ENCODE assay signal across 10 mouse cellular contexts in genomic region chr4:124658412-124658851, GRCm38 (mm10). TPM values are rescaled to one million over a fixed set of nuclear protein-coding genes. Genes with fewer than 3 reads are reported as not detected.
A peak's percentile ranks its signal among the peaks of the same experiment; 100 is the strongest.
DNase-seq lines count a peak whose midpoint lies in the region; ATAC-seq and TF ChIP-seq lines count a peak whose summit lies in the region.
"Had no signal": no experiment of that assay in that cellular context is flagged by ENCODE, and none has a peak within 500 bp of the region (broad histone marks: within the 10 kb centered on the region; RNA-seq: fewer than 3 reads in every experiment).

No protein-coding gene starts in this region.

- H3K4me3 ChIP-seq in testis, adult 2 months (ENCODE audit: control insufficient read depth, low read depth, low read length), result peak overlapping the region; percentile 58; the same call in 1 of the 2 replicates
- H3K4me3 ChIP-seq in neural tube, embryonic 14.5 days (ENCODE audit: low read depth, low read length), result peak overlapping the region; percentile 46

- ATAC-seq in CD4-positive, CD25-positive, alpha-beta regulatory T cell, adult 4 months, result no peak
- ATAC-seq in neural tube, embryonic 14.5 days (ENCODE audit: low read depth), result no peak
- no peak for ATAC-seq in inflammation-experienced regulatory T-cells, adult 6 months
- ATAC-seq in activated CD4-positive, CD25-positive, alpha-beta regulatory T cell, adult 4 months, result no peak

- peak overlapping the region; percentile 87 for H3K4me2 ChIP-seq in neural tube, embryonic 14.5 days (ENCODE audit: low read depth, low read length)

- peak; percentile 17 for DNase-seq in CD4-positive, CD25-positive, alpha-beta regulatory T cell, adult 2 months (ENCODE audit: low read depth, low spot score)
- no peak for DNase-seq in testis, postnatal 10 days (ENCODE audit: low spot score)
- DNase-seq in kidney, postnatal 10 days, result peak; percentile 19

- no peak for TF ChIP-seq POLR2A in testis, adult 2 months (IDR thresholded peaks at IDR 0.05; ENCODE audit: control insufficient read depth, low read depth, low read length)

- H3K4me1 ChIP-seq in testis, adult 2 months (ENCODE audit: control insufficient read depth, insufficient read depth, low read length), result peaks cover 20% of the 10 kb centered on the region
- H3K4me1 ChIP-seq in neural tube, embryonic 14.5 days (ENCODE audit: control insufficient read depth, insufficient read depth, low read length), result peaks cover 11% of the 10 kb centered on the region

- no peaks in the 10 kb centered on the region for H3K9me3 ChIP-seq in neural tube, embryonic 14.5 days (ENCODE audit: control insufficient read depth, low read length)

- H3K9ac ChIP-seq in neural tube, embryonic 14.5 days (replicated peaks; ENCODE audit: low read depth, low read length), result peak overlapping the region; percentile 43; the same call in 1 of the 2 replicates

- under 1% methylated on average over 39 of the region's 39 CpGs for WGBS in neural tube, embryonic 14.5 days

- H3K27ac ChIP-seq in testis, adult 2 months (ENCODE audit: control insufficient read depth, insufficient read depth, low read depth, low read length), result no peak overlapping the region
- no peak overlapping the region for H3K27ac ChIP-seq in neural tube, embryonic 14.5 days (ENCODE audit: low read depth, low read length)

- H3K36me3 ChIP-seq in testis, adult 2 months (ENCODE audit: control insufficient read depth, insufficient read depth, low read length), result no peaks in the 10 kb centered on the region
- no peaks in the 10 kb centered on the region for H3K36me3 ChIP-seq in neural tube, embryonic 14.5 days (ENCODE audit: control insufficient read depth, insufficient read depth, low read length)

- peaks cover 3% of the 10 kb centered on the region for H3K27me3 ChIP-seq in testis, adult 2 months (ENCODE audit: control insufficient read depth, insufficient read depth, low read length)
- H3K27me3 ChIP-seq in neural tube, embryonic 14.5 days (ENCODE audit: control insufficient read depth, insufficient read depth, low read length), result peaks cover 69% of the 10 kb centered on the region

- no peak for TF ChIP-seq CTCF in testis, adult 2 months (IDR thresholded peaks at IDR 0.05; ENCODE audit: control insufficient read depth, insufficient read depth, insufficient replicate concordance, low read depth, low read length)

RNA-seq across cellular contexts. Expression of gene Pou3f1, which starts 1.8 kb away (rescaled TPM):
- polyA plus RNA-seq in CD4-positive, CD25-positive, alpha-beta regulatory T cell, adult 4 months (2017; shearing (Covaris generic)), result not detected
- 0.22 and 0.32 TPM in 2 replicates for polyA plus RNA-seq in testis, adult 2 months (2012; rRNA removed)
- polyA plus RNA-seq in neural tube, embryonic 14.5 days (2014; fragmentation: Nextera tagmentation; extraction: Ambion mirVana), result 6.7 and 7.8 TPM in 2 replicates
- not detected for polyA plus RNA-seq in inflammation-experienced regulatory T-cells, adult 6 months (2017; shearing (Covaris generic))
- not detected for polyA plus RNA-seq in activated CD4-positive, CD25-positive, alpha-beta regulatory T cell, adult 4 months (2017; shearing (Covaris generic))

RNA-seq across cellular contexts. Expression of gene Utp11, which starts 35.0 kb away (rescaled TPM):
- 10 to 100 TPM; 83.1 to 87.9 TPM for polyA plus RNA-seq in CD4-positive, CD25-positive, alpha-beta regulatory T cell, adult 4 months (2017; shearing (Covaris generic))
- polyA plus RNA-seq in testis, adult 2 months (2012; rRNA removed), result 4.3 and 4.8 TPM in 2 replicates
- polyA plus RNA-seq in neural tube, embryonic 14.5 days (2014; fragmentation: Nextera tagmentation; extraction: Ambion mirVana), result 33.9 and 39.2 TPM in 2 replicates
- polyA plus RNA-seq in inflammation-experienced regulatory T-cells, adult 6 months (2017; shearing (Covaris generic)), result 10 to 100 TPM; 84.4 to 92.4 (median 85.0) TPM
- polyA plus RNA-seq in activated CD4-positive, CD25-positive, alpha-beta regulatory T cell, adult 4 months (2017; shearing (Covaris generic)), result 10 to 100 TPM; 80.9 to 85.9 TPM

RNA-seq across cellular contexts. Expression of gene Fhl3, which starts 42.1 kb away (rescaled TPM):
- 10 to 100 TPM in 1 of 2 experiments, 1 to 10 TPM in 1; 6.6 to 11.0 TPM for polyA plus RNA-seq in CD4-positive, CD25-positive, alpha-beta regulatory T cell, adult 4 months (2017; shearing (Covaris generic))
- 1.2 and 1.6 TPM in 2 replicates for polyA plus RNA-seq in testis, adult 2 months (2012; rRNA removed)
- 0.60 and 1.5 TPM in 2 replicates for polyA plus RNA-seq in neural tube, embryonic 14.5 days (2014; fragmentation: Nextera tagmentation; extraction: Ambion mirVana)
- polyA plus RNA-seq in inflammation-experienced regulatory T-cells, adult 6 months (2017; shearing (Covaris generic)), result 10 to 100 TPM in 2 of 3 experiments, 1 to 10 TPM in 1; 8.2 to 15.6 (median 13.5) TPM
- 10 to 100 TPM in 1 of 2 experiments, 1 to 10 TPM in 1; 7.2 to 14.7 TPM for polyA plus RNA-seq in activated CD4-positive, CD25-positive, alpha-beta regulatory T cell, adult 4 months (2017; shearing (Covaris generic))

RNA-seq across cellular contexts. Expression of gene 3100002H09Rik, which starts 47.8 kb away (rescaled TPM):
- not detected for polyA plus RNA-seq in CD4-positive, CD25-positive, alpha-beta regulatory T cell, adult 4 months (2017; shearing (Covaris generic))
- not detected in 2 replicates for polyA plus RNA-seq in testis, adult 2 months (2012; rRNA removed)
- polyA plus RNA-seq in neural tube, embryonic 14.5 days (2014; fragmentation: Nextera tagmentation; extraction: Ambion mirVana), result 0.32 TPM in 1 of 2 replicates, not detected in the other
- not detected for polyA plus RNA-seq in inflammation-experienced regulatory T-cells, adult 6 months (2017; shearing (Covaris generic))
- not detected for polyA plus RNA-seq in activated CD4-positive, CD25-positive, alpha-beta regulatory T cell, adult 4 months (2017; shearing (Covaris generic))
- polyA plus RNA-seq: cerebellum, adult 2 months; lung, embryonic 16.5 days had no signal

RNA-seq across cellular contexts. Expression of gene Sf3a3, which starts 56.1 kb away (rescaled TPM):
- 100 to 1,000 TPM; 104 to 108 TPM for polyA plus RNA-seq in CD4-positive, CD25-positive, alpha-beta regulatory T cell, adult 4 months (2017; shearing (Covaris generic))
- 24.2 and 24.7 TPM in 2 replicates for polyA plus RNA-seq in testis, adult 2 months (2012; rRNA removed)
- polyA plus RNA-seq in neural tube, embryonic 14.5 days (2014; fragmentation: Nextera tagmentation; extraction: Ambion mirVana), result 89.9 and 93.2 TPM in 2 replicates
- 100 to 1,000 TPM; 106 to 117 (median 115) TPM for polyA plus RNA-seq in inflammation-experienced regulatory T-cells, adult 6 months (2017; shearing (Covaris generic))
- polyA plus RNA-seq in activated CD4-positive, CD25-positive, alpha-beta regulatory T cell, adult 4 months (2017; shearing (Covaris generic)), result 100 to 1,000 TPM; 108 to 125 TPM
